Mouse (Mus musculus) embryonic facial prominence, embryonic 13.5 days (tissue): Measurements from ENCODE around the gene Ssty2. TPM values are rescaled to one million over a fixed set of nuclear protein-coding genes. Genes with fewer than 3 reads are reported as not detected.
"Not testable (repeated sequence)": the region's sequence is repeated elsewhere in the genome, so short reads cannot be mapped to it uniquely, and the experiment has no call there.

Experiments used
- ATAC-seq: fragments of 200-750 bp; cut with Nextera tagmentation; 2 replicates; pipeline ENCODE4 v1.8.0; 2017; ENCODE audit warnings: low read depth; ENCODE audit not compliant: insufficient number of reproducible peaks, insufficient read depth, low FRiP score, low TSS enrichment
- H3K27ac ChIP-seq: fragments of 300-500 bp; sonication (generic); 2 replicates; pipeline ENCODE4 v1.5.1; 2015; ENCODE audit warnings: moderate library complexity, mild to moderate bottlenecking, inconsistent platforms
- H3K27me3 ChIP-seq: fragments of 300-500 bp; sonication (generic); 2 replicates; pipeline ENCODE4 v1.6.1; 2015; ENCODE audit warnings: mild to moderate bottlenecking, inconsistent platforms
- H3K36me3 ChIP-seq: fragments of 300-500 bp; sonication (generic); 2 replicates; pipeline ENCODE4 v1.6.1; 2015; ENCODE audit warnings: mild to moderate bottlenecking, inconsistent platforms
- H3K4me1 ChIP-seq: fragments of 300-500 bp; sonication (generic); 2 replicates; pipeline ENCODE4 v1.6.1; 2015; ENCODE audit warnings: inconsistent platforms
- H3K4me2 ChIP-seq: fragments of 300-500 bp; sonication (generic); 2 replicates; pipeline ENCODE4 v1.6.1; 2015; ENCODE audit warnings: moderate library complexity, mild to moderate bottlenecking, inconsistent platforms
- H3K4me3 ChIP-seq: fragments of 300-500 bp; sonication (generic); 2 replicates; pipeline ENCODE4 v1.5.1; 2015; ENCODE audit warnings: mild to moderate bottlenecking, inconsistent platforms
- H3K9ac ChIP-seq: fragments of 300-500 bp; sonication (generic); 2 replicates; pipeline ENCODE4 v1.6.1; 2015; ENCODE audit warnings: mild to moderate bottlenecking, inconsistent platforms
- H3K9me3 ChIP-seq: fragments of 300-500 bp; sonication (generic); 2 replicates; pipeline ENCODE4 v1.6.1; 2016; ENCODE audit warnings: inconsistent platforms
- whole genome bisulfite sequencing: fragments of 180-500 bp; shearing (Covaris S2); methylation state at CpG from one replicate; pipeline ENCODE4 v1.1.7; 2015; ENCODE audit warnings: mixed read lengths; 5-methylcytosine and 5-hydroxymethylcytosine counted together
- polyA plus RNA-seq: library from polyadenylated mRNA; unstranded; fragments of >200 nt; fragmentation: Nextera tagmentation; extraction: Ambion mirVana; gene quantifications from 2 replicates; pipeline ENCODE4 v1.2.1, GENCODE M21; 2015

Ssty2 gene
- not detected in 2 replicates for polyA plus RNA-seq

- not testable (repeated sequence) for H3K4me2 ChIP-seq, H3K4me1 ChIP-seq, H3K9ac ChIP-seq, H3K27me3 ChIP-seq, H3K27ac ChIP-seq, H3K4me3 ChIP-seq, ATAC-seq, H3K9me3 ChIP-seq, H3K36me3 ChIP-seq
- WGBS: no CpG with 5 or more reads among the region's 4 CpGs
These were observed at the start of gene Ssty2 for GRCm38 (mm10) chrY:67047972-67048371. TSS of gene Ssty2 (minus strand) at chrY:67048072.
